Mouse (Mus musculus) CD4-positive, CD25-positive, alpha-beta regulatory T cell, adult 4 months (primary cell): ENCODE measurements around the gene Mrps18b. TPM values are rescaled to one million over a fixed set of nuclear protein-coding genes. Genes with fewer than 3 reads are reported as not detected.

Experiments used
- ATAC-seq: one replicate; pipeline ENCODE4 v1.8.0; 2017
- polyA plus RNA-seq, 2 experiments: library from polyadenylated mRNA; unstranded; fragments of 100-300 nt; shearing (Covaris generic); gene quantifications; one replicate each; pipeline ENCODE4 v1.2.1; 2017

Gene Mrps18b
- polyA plus RNA-seq, 2 experiments from 2014 or later, result 59.8 to 82.8 TPM

DNA sequence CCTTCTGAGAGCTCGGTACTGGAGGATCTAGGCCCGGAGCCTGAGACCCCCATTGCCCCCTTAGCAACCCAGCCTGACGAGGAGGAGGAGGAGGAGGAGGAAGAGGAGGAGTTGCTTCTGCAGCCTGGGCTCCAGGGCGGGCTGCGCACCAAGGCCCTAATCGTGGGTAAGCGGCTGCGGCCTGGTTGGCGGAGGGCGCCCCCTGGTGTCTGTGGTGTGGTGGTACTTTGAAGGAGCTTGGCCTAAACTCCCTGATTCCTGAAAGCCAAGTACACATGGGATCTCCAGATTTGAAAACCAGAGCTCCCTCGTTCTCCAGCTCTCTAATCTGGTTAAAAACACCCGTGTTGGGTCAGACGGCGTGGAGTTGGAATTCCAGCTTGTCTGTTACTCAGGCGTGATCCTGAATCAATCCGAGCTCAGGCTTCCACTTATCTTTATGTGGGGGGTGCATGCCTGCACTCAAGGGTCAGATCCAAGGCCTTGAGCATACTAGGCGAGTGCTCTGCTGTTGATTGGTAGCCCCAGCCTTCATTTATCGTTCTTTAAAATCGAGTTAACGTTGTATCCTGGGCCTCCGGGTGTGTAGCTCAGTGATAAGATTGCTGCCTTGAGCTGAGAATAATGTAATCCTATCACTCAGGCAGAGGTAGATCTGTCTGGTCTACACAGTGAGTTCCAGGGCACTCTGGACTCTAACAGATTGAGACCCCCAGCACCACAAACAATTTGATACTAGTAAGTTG is 42.2 kb downstream of the Mrps18b start:
- peak; percentile 25 for ATAC-seq

DNA sequence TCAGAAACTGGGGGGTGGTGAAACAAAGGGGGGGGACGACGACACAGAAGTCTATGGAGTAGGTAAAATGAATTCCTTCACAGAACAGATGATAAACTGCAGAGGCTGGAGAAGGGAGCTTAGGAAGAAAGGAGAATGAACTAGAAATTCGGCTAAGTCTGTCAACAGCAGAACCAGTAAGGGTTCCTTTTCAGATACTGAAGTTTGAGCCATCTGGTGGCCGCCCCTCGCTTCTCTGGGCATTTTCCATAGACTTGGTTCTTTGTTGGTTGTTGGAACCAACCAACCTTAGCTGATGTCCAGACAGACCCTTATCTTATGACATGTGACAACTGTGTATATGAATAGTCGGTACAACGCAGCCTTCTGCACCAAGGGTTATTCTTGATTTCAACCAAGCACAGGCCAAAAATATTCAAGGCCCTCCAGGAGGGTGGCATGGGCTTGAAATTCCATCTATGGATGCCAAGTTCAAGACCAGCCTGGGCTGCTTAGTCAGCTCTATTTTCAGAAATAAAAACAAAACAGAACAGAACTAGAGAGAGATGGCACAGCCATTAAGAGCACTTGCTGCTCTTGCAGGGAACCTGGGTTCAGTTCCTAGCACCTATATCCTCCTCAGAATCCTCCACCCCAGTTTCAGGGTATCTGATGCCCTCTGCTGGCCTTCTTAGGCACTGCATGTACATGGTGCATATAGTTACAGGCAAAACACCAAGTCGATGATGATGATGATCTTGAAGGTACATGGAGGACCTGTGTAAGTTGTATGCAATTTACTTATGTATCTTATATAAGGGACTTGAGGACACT is 45.1 kb downstream of the Mrps18b start:
- ATAC-seq, result no peak

DNA sequence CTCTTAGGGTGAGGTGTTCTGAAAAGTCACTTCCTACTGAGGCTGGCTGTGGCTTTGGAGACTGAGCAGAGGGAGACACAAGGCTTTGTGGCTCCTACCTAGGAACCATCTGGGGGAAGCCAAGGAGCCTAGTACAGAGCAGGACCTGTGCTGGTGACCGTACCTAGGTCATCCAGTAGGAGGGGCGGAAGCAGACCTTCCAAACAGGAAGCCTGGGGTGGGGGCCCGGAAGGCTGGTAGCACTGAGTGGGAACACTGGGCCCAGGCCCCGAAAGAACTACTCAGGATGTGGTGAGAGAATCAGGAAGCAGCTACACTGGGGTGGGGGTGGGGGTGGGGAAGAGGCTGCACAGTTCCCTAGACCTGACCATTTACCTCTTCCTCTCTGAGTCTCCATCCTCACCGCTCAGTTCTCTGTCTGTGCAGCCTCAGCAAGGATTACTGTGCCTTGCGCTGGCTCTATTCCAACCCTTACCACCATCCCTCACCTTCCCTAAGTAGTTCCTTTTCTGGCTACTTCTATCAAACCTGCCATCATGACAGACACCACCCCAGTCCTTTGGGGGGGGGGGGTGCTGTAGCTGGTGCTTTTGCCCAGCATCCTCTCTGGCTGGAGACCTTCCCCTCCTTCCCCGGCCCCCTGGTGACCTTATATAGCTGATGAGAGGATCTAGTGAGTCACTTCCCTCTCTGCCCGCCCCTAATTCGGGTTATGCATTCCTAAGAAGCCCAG is 45.9 kb downstream of the Mrps18b start:
- ATAC-seq, result peak; percentile 70

DNA sequence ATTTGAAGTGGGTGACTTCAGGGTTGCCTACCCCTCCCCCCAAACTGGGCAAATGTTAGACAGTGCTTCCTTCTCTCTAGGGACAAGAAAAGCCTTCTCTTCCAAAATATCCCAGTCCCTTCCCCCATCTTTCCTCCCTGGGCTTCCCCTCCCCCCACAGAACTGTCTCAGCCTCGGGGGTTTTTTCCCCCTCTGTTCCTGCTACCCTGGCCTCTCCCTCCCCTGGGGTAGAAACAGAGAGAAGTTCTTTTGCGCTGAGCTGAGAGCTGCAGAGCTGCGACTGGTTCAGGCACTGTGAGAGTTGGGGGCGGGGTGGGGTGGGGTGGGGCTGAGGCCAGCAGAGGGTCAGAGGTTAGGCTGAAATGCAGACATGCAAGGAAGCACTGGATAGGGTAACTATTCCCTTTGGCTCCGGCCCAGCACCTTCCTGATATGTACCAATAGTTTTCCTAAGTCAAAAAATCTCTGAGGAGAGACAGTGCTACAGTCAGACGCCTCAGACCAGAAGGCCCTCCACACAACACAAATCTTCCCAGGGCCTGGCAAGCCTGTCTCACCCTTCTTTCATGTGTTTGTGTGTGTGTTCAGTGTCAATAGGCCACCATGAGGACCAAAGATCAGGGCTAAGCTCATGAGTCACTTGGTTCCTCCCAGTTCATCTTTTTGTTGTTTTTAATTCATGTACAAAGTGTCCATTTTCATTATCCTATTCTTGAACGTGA is 46.7 kb downstream of the Mrps18b start:
- no peak for ATAC-seq

DNA sequence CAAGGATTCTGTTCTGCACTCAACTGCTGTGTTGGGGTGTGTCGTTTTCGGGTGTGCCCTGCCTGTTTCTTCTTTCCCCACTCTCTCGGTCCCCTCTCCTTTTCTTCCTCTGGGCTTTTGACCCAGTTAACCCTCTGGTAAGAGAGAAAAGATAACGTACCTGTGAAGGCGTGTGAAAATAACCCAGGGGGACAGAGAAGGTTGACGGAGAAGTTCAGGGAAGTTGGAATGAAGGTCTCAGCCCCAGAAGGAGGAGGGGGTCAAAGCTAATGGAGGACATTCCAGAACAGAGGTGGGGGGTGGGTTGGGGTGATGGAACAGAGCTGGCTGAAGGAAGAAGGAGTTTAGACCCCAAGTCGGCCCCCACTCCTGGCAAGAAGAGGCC is 47.2 kb downstream of the Mrps18b start:
- ATAC-seq, result no peak

DNA sequence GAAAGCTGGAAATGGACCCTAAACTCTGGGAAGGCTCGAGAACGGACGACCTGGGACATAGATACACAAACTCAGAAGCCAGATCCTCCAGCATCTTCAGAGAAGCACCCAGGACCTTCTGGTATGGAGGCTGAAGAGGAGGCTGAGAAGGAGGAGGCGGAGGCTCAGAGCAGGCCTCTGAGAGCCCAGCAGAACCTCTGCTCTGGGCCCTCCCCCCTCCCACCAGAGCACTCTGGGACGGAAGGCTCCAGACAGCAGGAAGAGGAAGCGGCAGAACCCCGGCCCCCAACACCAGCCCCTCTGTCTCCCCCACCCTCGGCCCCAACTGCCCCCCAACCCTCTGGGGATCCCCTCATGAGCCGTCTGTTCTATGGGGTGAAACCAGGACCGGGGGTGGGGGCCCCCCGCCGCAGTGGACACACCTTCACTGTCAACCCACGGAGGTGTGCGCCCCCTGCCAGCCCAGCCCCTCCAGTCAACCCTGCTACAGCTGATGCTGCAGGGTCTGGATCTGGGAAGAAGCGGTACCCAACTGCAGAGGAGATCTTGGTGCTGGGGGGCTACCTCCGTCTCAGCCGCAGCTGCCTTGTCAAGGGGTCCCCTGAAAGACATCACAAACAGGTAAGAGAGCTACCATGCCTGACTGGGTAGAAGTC is 47.9 kb downstream of the Mrps18b start:
- ATAC-seq, result peak; percentile 49

DNA sequence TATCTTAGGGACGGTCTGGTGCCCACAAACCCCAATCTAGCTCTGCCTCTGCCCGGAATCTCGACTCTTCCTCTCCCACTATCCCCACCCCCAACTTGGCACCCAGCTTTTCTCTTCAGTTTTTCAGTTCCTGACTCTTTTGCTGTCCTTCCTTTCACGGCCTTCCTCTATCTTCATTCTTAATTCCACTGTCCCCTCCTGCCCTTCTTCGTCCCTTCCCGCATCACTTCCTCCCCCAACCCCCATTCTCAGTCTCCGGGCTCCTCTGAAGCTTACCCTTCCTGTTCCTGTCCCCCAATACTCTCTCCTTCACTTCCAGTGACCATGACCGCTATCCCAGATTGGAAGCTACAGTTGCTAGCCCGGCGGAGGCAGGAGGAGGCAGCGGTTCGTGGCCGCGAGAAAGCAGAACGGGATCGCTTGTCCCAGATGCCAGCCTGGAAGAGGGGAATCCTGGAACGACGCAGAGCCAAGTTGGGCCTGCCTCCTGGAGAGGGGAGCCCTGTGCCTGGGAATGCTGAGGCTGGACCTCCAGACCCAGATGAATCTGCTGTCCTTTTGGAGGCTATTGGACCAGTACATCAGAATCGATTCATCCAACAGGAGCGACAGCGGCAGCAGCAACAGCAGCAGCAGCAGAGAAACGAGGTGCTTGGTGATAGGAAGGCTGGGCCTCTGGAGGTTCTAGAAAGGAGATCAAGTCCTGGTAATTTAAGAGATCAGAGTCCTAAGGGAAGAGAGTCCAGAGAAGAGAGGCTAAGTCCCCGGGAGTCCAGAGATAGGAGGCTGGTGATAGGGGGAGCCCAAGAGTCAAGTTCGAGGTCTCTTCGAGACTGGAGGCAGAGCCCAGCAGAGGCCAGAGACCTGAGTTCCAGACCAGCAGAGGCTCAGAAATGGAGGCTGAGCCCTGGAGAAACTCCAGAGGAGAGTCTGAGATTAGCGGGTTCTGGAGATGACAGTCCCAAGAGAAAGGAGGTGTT is 49.0 kb downstream of the Mrps18b start:
- ATAC-seq, result no peak

DNA sequence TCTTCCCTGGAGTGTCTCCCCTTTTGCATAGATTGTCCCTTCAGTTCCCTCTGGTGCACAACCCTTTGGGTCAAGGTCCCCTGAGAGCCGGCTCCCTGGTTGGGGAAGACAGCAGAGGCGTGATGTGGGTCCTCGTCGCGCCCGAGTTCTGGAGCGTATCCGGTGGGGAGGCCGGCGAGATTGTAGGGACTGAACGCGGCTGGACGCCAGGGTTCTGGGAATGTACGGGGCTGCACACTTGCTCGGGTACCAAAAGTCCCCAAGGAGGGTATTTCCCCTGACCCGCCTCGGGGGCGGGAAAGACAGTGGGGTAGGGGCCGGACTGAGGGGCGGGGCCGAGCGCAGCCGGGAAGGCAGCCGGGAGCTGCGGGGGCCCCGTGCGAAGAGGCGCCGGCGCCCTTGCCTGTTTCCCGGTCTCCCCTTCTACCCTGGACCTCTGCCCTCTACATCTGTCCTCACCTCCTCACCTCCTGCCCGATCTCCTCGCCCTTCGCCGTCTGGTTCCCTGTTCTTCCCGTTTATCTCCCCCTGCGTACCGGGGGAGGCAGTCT is 49.8 kb downstream of the Mrps18b start:
- no peak for ATAC-seq

DNA sequence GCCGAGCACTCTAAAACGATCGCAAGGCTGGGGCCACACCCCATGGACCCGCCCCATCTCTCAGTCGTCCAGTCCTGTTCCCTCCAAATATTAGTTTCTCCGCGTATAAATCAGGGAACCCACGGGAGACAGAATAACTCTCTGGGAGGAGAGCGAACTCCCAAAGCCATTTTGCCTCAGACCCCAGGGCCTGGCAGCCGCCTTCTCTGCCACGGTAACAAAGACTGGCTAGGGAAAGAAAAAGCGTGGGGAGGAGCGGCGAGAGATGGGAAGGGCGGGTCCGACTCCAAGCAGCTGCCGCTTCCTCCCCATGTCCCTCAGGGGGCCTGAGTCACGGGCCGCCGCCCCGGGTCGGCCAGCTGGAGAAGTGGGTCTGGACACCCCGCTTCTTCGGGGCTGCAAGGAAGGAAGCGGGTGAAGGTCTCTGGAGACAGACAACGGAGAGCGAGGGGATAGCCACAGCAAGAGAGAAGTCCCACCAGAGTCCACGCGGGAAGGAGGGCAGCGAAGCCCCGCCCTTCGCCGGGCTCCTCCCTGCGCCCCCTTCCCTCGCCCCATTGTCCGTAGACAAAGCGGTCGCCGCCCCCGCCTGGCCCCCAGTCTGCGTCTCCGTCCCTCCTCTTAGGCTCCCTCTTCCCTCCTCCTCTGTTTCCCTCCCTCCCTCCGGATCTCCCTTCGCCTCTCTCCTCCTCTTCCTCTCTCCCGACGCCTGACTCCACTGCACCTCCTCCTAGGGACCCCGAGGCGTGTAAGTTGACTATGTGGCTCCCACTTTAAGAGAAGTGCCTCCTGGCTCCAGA is 50.5 kb downstream of the Mrps18b start, which contains the start of gene Ppp1r18:
Gene Ppp1r18, plus strand, starts transcription at position 113 of the 800 bp plus-strand sequence.
- no peak for ATAC-seq

DNA sequence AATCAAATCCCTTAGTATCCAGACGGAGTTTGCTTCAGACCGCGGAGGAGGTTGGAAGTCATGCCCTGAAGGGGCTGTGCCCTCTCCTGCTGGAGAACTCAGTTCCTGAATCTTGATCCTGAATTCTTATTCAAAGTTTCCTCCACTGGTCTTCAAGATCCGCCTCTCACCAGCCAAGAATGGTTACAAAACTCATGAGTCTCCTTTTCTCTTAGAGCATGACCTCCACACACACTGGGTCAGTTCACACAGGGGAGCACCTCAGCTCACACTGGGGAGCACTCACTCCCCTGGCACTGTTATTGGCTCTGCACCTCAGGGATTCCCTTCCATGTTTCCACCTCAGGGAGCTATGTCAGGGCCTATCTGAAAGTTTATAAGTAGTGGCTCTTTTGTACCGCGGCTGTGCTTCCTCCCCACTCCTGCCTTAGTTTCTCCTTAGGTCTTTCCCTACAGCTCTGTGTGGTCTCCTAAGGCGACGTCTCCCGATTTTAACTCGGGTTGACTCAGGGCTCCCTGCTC is 51.3 kb downstream of the Mrps18b start:
- ATAC-seq, result no peak

DNA sequence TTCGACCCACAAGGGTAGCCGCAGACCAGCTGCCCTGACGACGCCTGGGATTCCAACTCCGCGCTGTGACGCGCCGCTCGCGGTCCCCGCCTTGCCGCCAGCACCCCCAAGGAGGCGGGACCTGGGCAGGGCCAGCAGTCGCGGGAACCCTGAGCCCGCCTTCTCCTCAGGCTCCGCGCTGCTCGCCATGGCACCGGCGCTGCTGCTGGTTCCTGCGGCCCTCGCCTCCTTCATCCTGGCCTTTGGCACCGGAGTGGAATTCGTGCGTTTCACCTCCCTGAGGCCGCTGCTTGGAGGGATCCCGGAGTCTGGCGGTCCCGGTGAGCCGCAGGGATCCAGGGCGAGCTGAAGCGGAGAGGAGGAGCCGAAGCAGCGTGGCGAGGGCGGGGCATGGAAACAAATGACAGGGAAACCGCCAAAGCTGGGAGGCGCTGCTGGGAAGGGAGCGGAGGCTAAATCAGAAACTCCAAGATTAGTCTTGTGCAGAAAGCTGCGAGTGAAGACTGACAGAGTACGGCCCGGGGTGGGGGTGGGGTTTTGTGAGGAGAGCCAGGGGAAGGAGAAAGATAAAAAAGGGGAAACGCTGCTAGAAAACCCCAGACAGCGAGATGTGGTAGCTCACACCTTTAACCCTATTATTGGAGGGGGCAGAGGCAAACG is 54.9 kb downstream of the Mrps18b start, which contains the start of gene Nrm:
Gene Nrm, plus strand, starts transcription at position 121 of the 660 bp plus-strand sequence.
- ATAC-seq, result peak; percentile 92

DNA sequence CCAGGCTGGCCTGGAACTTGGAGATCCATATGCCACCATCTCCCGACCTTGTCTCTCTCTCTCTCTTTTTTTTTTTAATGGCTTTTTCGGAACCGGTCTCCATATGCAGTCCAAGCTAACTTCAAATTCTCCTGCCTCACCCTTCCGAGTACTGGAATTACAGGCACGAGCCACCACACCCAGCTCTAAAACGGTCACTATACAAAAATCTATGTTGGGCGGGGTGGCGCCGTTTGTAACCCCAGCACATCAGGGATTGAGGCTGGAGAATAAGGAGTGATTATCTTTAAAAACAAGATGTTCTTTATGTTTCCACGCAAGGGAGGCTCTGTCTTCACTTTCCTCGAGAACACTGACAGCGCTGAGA is 55.4 kb downstream of the Mrps18b start:
- no peak for ATAC-seq

Other genes starting within 250 kb of the Mrps18b start
- 10 to 100 TPM; 11.1 to 15.2 TPM for gene Vars2, start 248.8 kb downstream of the Mrps18b start, polyA plus RNA-seq
- gene Gtf2h4, start 242.7 kb downstream of the Mrps18b start, polyA plus RNA-seq, result 10 to 100 TPM; 28.3 to 37.7 TPM
- under 1 TPM; 0.65 TPM for gene Ddr1, start 211.8 kb downstream of the Mrps18b start, polyA plus RNA-seq
- 1 to 10 TPM; 1.1 to 1.9 TPM for gene Ier3, start 94.7 kb downstream of the Mrps18b start, polyA plus RNA-seq
- gene Flot1, start 93.2 kb downstream of the Mrps18b start, polyA plus RNA-seq, result 10 to 100 TPM; 24.3 to 30.7 TPM
- gene Tubb5, start 78.1 kb downstream of the Mrps18b start, polyA plus RNA-seq, result 100 to 1,000 TPM; 564 to 602 TPM
- gene Mdc1, start 74.9 kb downstream of the Mrps18b start, polyA plus RNA-seq, result 10 to 100 TPM; 10.9 to 13.2 TPM
- gene Nrm, start 55.1 kb downstream of the Mrps18b start, polyA plus RNA-seq, result 10 to 100 TPM; 35.5 to 43.5 TPM
- 100 to 1,000 TPM; 222 to 223 TPM for gene Ppp1r18, start 50.8 kb downstream of the Mrps18b start, polyA plus RNA-seq
- gene Dhx16, start 36.6 kb downstream of the Mrps18b start, polyA plus RNA-seq, result 10 to 100 TPM; 13.4 to 39.3 TPM
- gene 2310061I04Rik, start 19.0 kb downstream of the Mrps18b start, polyA plus RNA-seq, result 10 to 100 TPM; 12.6 to 15.3 TPM
- gene Atat1, start 6.3 kb downstream of the Mrps18b start, polyA plus RNA-seq, result 10 to 100 TPM; 10.3 to 16.9 TPM
- 10 to 100 TPM; 44.9 to 53.5 TPM for gene Ppp1r10, start within 50 bp of the Mrps18b start, polyA plus RNA-seq
- 100 to 1,000 TPM; 122 to 174 TPM for gene Abcf1, start 53.4 kb upstream of the Mrps18b start, polyA plus RNA-seq
- 1 to 10 TPM; 8.1 to 9.2 TPM for gene Gnl1, start 63.5 kb upstream of the Mrps18b start, polyA plus RNA-seq
- 10 to 100 TPM; 16.5 to 17.6 TPM for gene Prr3, start 63.8 kb upstream of the Mrps18b start, polyA plus RNA-seq
- gene H2-T24, start 104.2 kb upstream of the Mrps18b start, polyA plus RNA-seq, result 10 to 100 TPM; 31.2 to 45.1 TPM
- 1,000 to 10,000 TPM in 1 of 2 experiments, 100 to 1,000 TPM in 1; 829 to 1,151 TPM for gene H2-T23, start 116.5 kb upstream of the Mrps18b start, polyA plus RNA-seq
- 100 to 1,000 TPM; 407 to 526 TPM for gene H2-T22, start 126.4 kb upstream of the Mrps18b start, polyA plus RNA-seq
- gene Gm6034, start 126.6 kb upstream of the Mrps18b start, polyA plus RNA-seq, result under 1 TPM in 1 of 2 experiments, not detected in 1; 0.66 TPM
- gene Gm11127, start 142.0 kb upstream of the Mrps18b start, polyA plus RNA-seq, result not detected
- 1 to 10 TPM; 1.4 to 1.9 TPM for gene Gm19684, start 205.3 kb upstream of the Mrps18b start, polyA plus RNA-seq
- under 1 TPM in 1 of 2 experiments, not detected in 1; 0.62 TPM for gene Gm7030, start 213.0 kb upstream of the Mrps18b start, polyA plus RNA-seq